Mouse (Mus musculus) erythroblast, embryonic 14.5 days (primary cell): ENCODE measurements around the gene Tnfrsf22.

Experiments
- GATA1 ChIP-seq: IDR thresholded peaks from 2 replicates; pipeline ENCODE4 v1.6.1; 2012; ENCODE audit warnings: low read length, inconsistent platforms, mixed read lengths
- TAL1 ChIP-seq: IDR thresholded peaks from 3 replicates; pipeline ENCODE4 v1.6.1; 2012; ENCODE audit warnings: low read length, inconsistent platforms, mixed read lengths

DNA sequence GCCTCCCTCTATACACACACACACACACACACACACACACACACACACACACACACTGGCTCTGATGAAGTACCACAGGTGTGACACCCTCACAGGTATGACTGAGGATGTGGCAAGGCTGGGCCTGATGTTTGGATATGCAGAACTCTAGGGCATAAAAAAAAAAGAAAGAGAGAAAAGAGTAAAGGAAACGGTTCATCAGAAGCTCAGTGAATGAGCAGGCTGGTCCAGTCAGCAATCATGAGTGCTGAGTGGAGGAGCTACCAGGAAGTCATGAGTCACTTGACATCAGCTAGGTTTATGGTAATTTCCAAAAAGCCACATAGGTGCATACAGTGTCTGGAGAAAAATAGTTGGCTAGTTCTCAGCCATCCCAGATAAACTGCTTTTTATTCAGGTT lies 20.0 kb downstream of the Tnfrsf22 start:
- TF ChIP-seq GATA1, result no peak
- TF ChIP-seq TAL1, result no peak
